18 mouse cellular contexts compared by ENCODE assay signal in genomic region chr3:122586918-122587641, GRCm38 (mm10). TPM values are rescaled to one million over a fixed set of nuclear protein-coding genes. Genes with fewer than 3 reads are reported as not detected.
DNase-seq lines count a peak whose midpoint lies in the region; ATAC-seq and TF ChIP-seq lines count a peak whose summit lies in the region.
"Had no signal": no experiment of that assay in that cellular context is flagged by ENCODE, and none has a peak within 500 bp of the region (broad histone marks: within the 10 kb centered on the region; RNA-seq: fewer than 3 reads in every experiment).

No protein-coding gene starts in this region.

- TF ChIP-seq CTCF in forebrain, postnatal 0 days (IDR thresholded peaks at IDR 0.05; ENCODE audit: low read depth): no peak
- TF ChIP-seq CTCF in stomach, postnatal 0 days (IDR thresholded peaks at IDR 0.05; ENCODE audit: low read depth): no peak

- peaks cover 7% of the 10 kb centered on the region; the same call in 1 of the 2 replicates for H3K4me1 ChIP-seq in forebrain, embryonic 12.5 days
- no peaks in the 10 kb centered on the region for H3K4me1 ChIP-seq in forebrain, postnatal 0 days (ENCODE audit: insufficient read depth)
- peaks cover 16% of the 10 kb centered on the region for H3K4me1 ChIP-seq in kidney, embryonic 16.5 days (ENCODE audit: insufficient read depth, low read length)
- H3K4me1 ChIP-seq in forebrain, embryonic 15.5 days: peaks cover 18% of the 10 kb centered on the region
- no peaks in the 10 kb centered on the region for H3K4me1 ChIP-seq in stomach, postnatal 0 days (replicated peaks; ENCODE audit: control insufficient read depth, insufficient read depth)

- no peak overlapping the region for H3K27ac ChIP-seq in forebrain, embryonic 12.5 days
- no peak overlapping the region for H3K27ac ChIP-seq in forebrain, postnatal 0 days (ENCODE audit: low read depth, low read length)
- H3K27ac ChIP-seq in kidney, embryonic 16.5 days (ENCODE audit: low read length): peak overlapping the region; percentile 44
- no peak overlapping the region for H3K27ac ChIP-seq in forebrain, embryonic 15.5 days (replicated peaks)
- peak overlapping the region; percentile 5; the same call in 1 of the 2 replicates for H3K27ac ChIP-seq in stomach, postnatal 0 days (replicated peaks)
- H3K27ac ChIP-seq: left cerebral cortex, adult 2 months; limb, embryonic 13.5 days; liver, embryonic 15.5 days; midbrain, embryonic 12.5 days had no signal

- DNase-seq in forebrain, postnatal 0 days: no peak
- no peak for DNase-seq in kidney, postnatal 25 days
- no peak for DNase-seq in stomach, postnatal 0 days (ENCODE audit: low spot score)
- no peak for DNase-seq in spleen, postnatal 10 days (ENCODE audit: low spot score in 2 of 2)
- DNase-seq in left cerebral cortex, postnatal 25 days (ENCODE audit: low spot score in 2 of 2): no peak
- DNase-seq: adrenal gland, postnatal 25 days; B cell, adult 2 months; cerebellum, postnatal 10 days; embryo, embryonic 11 days had no signal

- no peaks in the 10 kb centered on the region for H3K27me3 ChIP-seq in forebrain, embryonic 12.5 days
- no peaks in the 10 kb centered on the region for H3K27me3 ChIP-seq in forebrain, postnatal 0 days (ENCODE audit: insufficient read depth, low read length)
- no peaks in the 10 kb centered on the region for H3K27me3 ChIP-seq in kidney, embryonic 16.5 days (ENCODE audit: insufficient read depth, low read length)
- no peaks in the 10 kb centered on the region for H3K27me3 ChIP-seq in forebrain, embryonic 15.5 days
- no peaks in the 10 kb centered on the region for H3K27me3 ChIP-seq in stomach, postnatal 0 days (ENCODE audit: control insufficient read depth, insufficient read depth, low read length)
- H3K27me3 ChIP-seq: limb, embryonic 13.5 days; liver, embryonic 15.5 days; midbrain, embryonic 12.5 days had no signal

- intact Hi-C loops in left cerebral cortex, postnatal 25 days (cut with DNase I): no loop called here

- H3K9me3 ChIP-seq in forebrain, embryonic 12.5 days: no peaks in the 10 kb centered on the region
- H3K9me3 ChIP-seq in forebrain, postnatal 0 days (ENCODE audit: low read length): no peaks in the 10 kb centered on the region
- no peaks in the 10 kb centered on the region for H3K9me3 ChIP-seq in kidney, embryonic 16.5 days (ENCODE audit: low read length)
- H3K9me3 ChIP-seq in forebrain, embryonic 15.5 days: no peaks in the 10 kb centered on the region
- no peaks in the 10 kb centered on the region for H3K9me3 ChIP-seq in stomach, postnatal 0 days (ENCODE audit: control insufficient read depth, low read length)
- H3K9me3 ChIP-seq: limb, embryonic 13.5 days; liver, embryonic 15.5 days; midbrain, embryonic 12.5 days had no signal

- no peak for TF ChIP-seq EP300 in stomach, postnatal 0 days (optimal IDR thresholded peaks at IDR 0.05)

- peaks cover 10% of the 10 kb centered on the region; the same call in 1 of the 2 replicates for H3K36me3 ChIP-seq in forebrain, embryonic 12.5 days (replicated peaks)
- H3K36me3 ChIP-seq in forebrain, postnatal 0 days (ENCODE audit: insufficient read depth): peaks cover 3% of the 10 kb centered on the region; the same call in 1 of the 2 replicates
- H3K36me3 ChIP-seq in kidney, embryonic 16.5 days (ENCODE audit: insufficient read depth, low read length): peaks cover 6% of the 10 kb centered on the region; the same call in 1 of the 2 replicates
- 0 out of 2 replicates have a peak, but pooled peaks cover 5% of the 10 kb centered on the region for H3K36me3 ChIP-seq in forebrain, embryonic 15.5 days
- H3K36me3 ChIP-seq in stomach, postnatal 0 days (ENCODE audit: control insufficient read depth, insufficient read depth, low read length): no peaks in the 10 kb centered on the region
- H3K36me3 ChIP-seq: liver, embryonic 15.5 days had no signal

- no peak overlapping the region for H3K9ac ChIP-seq in forebrain, embryonic 12.5 days
- no peak overlapping the region for H3K9ac ChIP-seq in forebrain, postnatal 0 days
- H3K9ac ChIP-seq in kidney, embryonic 16.5 days (replicated peaks; ENCODE audit: low read length): no peak overlapping the region
- H3K9ac ChIP-seq in forebrain, embryonic 15.5 days (replicated peaks): no peak overlapping the region
- H3K9ac ChIP-seq in stomach, postnatal 0 days (ENCODE audit: low read length): no peak overlapping the region
- H3K9ac ChIP-seq: limb, embryonic 13.5 days; liver, embryonic 15.5 days; midbrain, embryonic 12.5 days had no signal

- H3K4me2 ChIP-seq in forebrain, embryonic 12.5 days: no peak overlapping the region
- no peak overlapping the region for H3K4me2 ChIP-seq in forebrain, postnatal 0 days (ENCODE audit: low read depth)
- 0 out of 2 replicates have a peak overlapping the region, but pooled peaks have one; percentile 14 for H3K4me2 ChIP-seq in kidney, embryonic 16.5 days (replicated peaks; ENCODE audit: low read depth, low read length)
- no peak overlapping the region for H3K4me2 ChIP-seq in forebrain, embryonic 15.5 days (replicated peaks)
- no peak overlapping the region for H3K4me2 ChIP-seq in stomach, postnatal 0 days (replicated peaks; ENCODE audit: low read depth)
- H3K4me2 ChIP-seq: heart, embryonic 11.5 days; limb, embryonic 13.5 days; liver, embryonic 15.5 days; midbrain, embryonic 12.5 days had no signal

- 19% methylated on average over 3 of the region's 3 CpGs for WGBS in forebrain, embryonic 12.5 days
- WGBS in forebrain, postnatal 0 days: 21% methylated on average over 3 of the region's 3 CpGs
- WGBS in kidney, embryonic 16.5 days: 42% methylated on average over 3 of the region's 3 CpGs
- 22% methylated on average over 3 of the region's 3 CpGs for whole genome bisulfite sequencing in forebrain, embryonic 15.5 days
- whole genome bisulfite sequencing in stomach, postnatal 0 days: 48% methylated on average over 3 of the region's 3 CpGs

- peak; percentile 75; the same call in 1 of the 2 replicates for ATAC-seq in forebrain, embryonic 12.5 days (ENCODE audit: low FRiP score)
- no peak for ATAC-seq in forebrain, postnatal 0 days
- peak; percentile 81 for ATAC-seq in kidney, embryonic 16.5 days (ENCODE audit: low FRiP score, low TSS enrichment)
- peak; percentile 59; the same call in 1 of the 2 replicates for ATAC-seq in forebrain, embryonic 15.5 days (replicated peaks)
- ATAC-seq in stomach, postnatal 0 days (ENCODE audit: low FRiP score, low TSS enrichment): no peak

- no peak overlapping the region for H3K4me3 ChIP-seq in forebrain, embryonic 12.5 days (replicated peaks)
- no peak overlapping the region for H3K4me3 ChIP-seq in forebrain, postnatal 0 days (ENCODE audit: low read depth, low read length)
- no peak overlapping the region for H3K4me3 ChIP-seq in kidney, embryonic 16.5 days (ENCODE audit: low read length)
- no peak overlapping the region for H3K4me3 ChIP-seq in forebrain, embryonic 15.5 days
- no peak overlapping the region for H3K4me3 ChIP-seq in stomach, postnatal 0 days (ENCODE audit: low read depth, low read length)
- H3K4me3 ChIP-seq: erythroblast, embryonic 14.5 days; left cerebral cortex, adult 2 months; limb, embryonic 13.5 days; liver, embryonic 15.5 days; midbrain, embryonic 12.5 days had no signal

RNA-seq across cellular contexts. Expression of gene Fnbp1l, which starts 32.4 kb away (rescaled TPM):
- 133 and 146 TPM in 2 replicates for polyA plus RNA-seq in forebrain, embryonic 12.5 days (2016; fragmentation: Nextera tagmentation; extraction: Ambion mirVana)
- total RNA-seq in forebrain, postnatal 0 days (2014; rRNA removed): 161 and 203 TPM in 2 replicates
- 163 and 220 TPM in 2 replicates for polyA plus RNA-seq in forebrain, postnatal 0 days (2015; fragmentation: Nextera tagmentation; extraction: Ambion mirVana)
- polyA plus RNA-seq in kidney, embryonic 16.5 days (2015; fragmentation: Nextera tagmentation; extraction: Ambion mirVana): 41.4 and 46.2 TPM in 2 replicates
- polyA plus RNA-seq in forebrain, embryonic 15.5 days (2015; fragmentation: Nextera tagmentation; extraction: Ambion mirVana): 240 and 248 TPM in 2 replicates
- 20.0 and 20.8 TPM in 2 replicates for polyA plus RNA-seq in stomach, postnatal 0 days (2015; fragmentation: Nextera tagmentation; extraction: Ambion mirVana)
- 100 to 1,000 TPM; 110 to 118 TPM for total RNA-seq in left cerebral cortex, postnatal 25 days (2021)
- polyA plus RNA-seq: erythroblast, embryonic 14.5 days had no signal

Comparison
In these comparisons a context has a peak if more than half of its experiments do, and no peak if none do; other contexts are left out.
1. ATAC-seq: peak in forebrain, embryonic 12.5 days (single experiment), kidney, embryonic 16.5 days (single experiment) and forebrain, embryonic 15.5 days (single experiment); none in forebrain, postnatal 0 days (single experiment) and stomach, postnatal 0 days (single experiment).
2. H3K27ac ChIP-seq: peak in kidney, embryonic 16.5 days (single experiment) and stomach, postnatal 0 days (single experiment); none in forebrain, embryonic 12.5 days (single experiment), forebrain, postnatal 0 days (single experiment) and forebrain, embryonic 15.5 days (single experiment).